Mouse (Mus musculus): Measurements from ENCODE around the gene AC141477.1.

DNA sequence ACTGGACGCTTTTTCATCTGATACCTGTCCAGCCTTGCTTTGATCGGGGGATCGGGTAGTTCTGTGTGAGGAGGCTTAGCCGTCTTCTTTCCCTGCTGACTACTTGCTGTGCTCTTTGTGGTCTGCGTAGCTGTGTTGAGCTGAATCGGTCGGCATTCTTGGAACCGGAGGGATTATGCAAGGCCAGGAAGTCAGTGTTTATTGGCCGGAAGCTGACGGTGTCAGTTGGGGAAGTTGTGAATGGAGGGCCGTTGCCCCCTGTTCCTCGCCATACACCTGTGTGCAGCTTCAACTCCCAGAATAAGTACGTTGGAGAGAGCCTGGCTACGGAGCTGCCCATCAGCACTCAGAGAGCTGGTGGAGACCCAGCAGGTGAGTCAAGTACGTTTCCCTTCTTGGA is 49.0 kb upstream of the AC141477.1 start:
- TF ChIP-seq CTCF (IDR thresholded peaks at IDR 0.05; ENCODE audit: borderline replicate concordance, extremely low read depth, insufficient read depth, insufficient read length) (no peak), POLR2A (IDR thresholded peaks at IDR 0.05; ENCODE audit: borderline replicate concordance, extremely low read depth, insufficient read depth, insufficient read length, poor library complexity, severe bottlenecking) (no peak)

Measured in brain, embryonic 14.5 days (tissue).